Mouse (Mus musculus) retina, postnatal 7 days (tissue): ENCODE measurements at regions not wholly inside any gene's neighbourhood (a gene's known extent, or its start where the extent isn't known, plus 50 kb on each side); places are given as distances from the start of the nearest gene placed in this dataset.

Experiments used
- DNase-seq: peaks from one replicate; pipeline ENCODE4 v3.0.0-alpha.2; 2012; ENCODE audit warnings: low read depth, low spot score

DNA sequence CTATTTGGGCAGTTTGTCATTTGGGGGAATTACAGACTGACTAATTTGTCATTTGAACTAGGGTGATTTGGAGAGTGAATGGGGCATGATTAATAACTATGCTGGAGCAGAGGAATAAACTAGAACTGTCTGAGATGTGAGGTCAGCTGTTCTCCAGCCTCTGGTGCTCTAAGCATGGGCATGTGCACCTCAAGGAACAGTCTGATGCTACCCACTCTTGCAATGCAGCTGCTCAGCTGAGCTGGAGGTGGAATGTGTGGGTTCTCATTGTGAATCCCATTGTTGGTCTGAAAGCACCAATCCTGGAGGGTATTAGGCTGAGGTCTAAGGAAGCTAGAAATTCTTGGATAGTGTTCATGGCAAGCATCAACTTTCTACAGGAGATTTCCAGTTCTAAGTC is 192.8 kb upstream of the Slc30a5 start:
- no peak for DNase-seq

DNA sequence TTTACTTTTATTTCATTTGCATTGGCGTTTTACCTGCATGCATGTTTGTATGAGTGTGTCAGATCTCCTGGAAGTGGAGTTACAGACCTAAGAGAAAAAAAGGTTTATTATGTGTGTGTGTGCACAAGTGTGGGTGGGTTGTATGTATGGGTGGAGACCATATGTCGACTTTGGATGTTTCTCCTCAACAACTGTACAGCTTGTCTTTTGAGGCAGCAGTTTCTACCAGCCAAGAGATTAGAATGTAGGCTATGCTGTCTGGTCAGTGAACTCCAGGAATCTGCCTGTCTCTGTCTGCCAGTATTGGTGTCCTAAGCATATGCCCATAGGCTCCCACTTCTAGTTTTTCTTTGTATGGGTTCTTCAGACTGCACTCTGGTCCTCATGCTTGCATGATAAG is 192.3 kb upstream of the Slc30a5 start:
- no peak for DNase-seq

GRCm38 (mm10) chr13:101024971-101025370 is 191.7 kb upstream of the Slc30a5 start:
- DNase-seq: no peak

GRCm38 (mm10) chr13:101019272-101019676 is 186.0 kb upstream of the Slc30a5 start:
- DNase-seq: no peak

GRCm38 (mm10) chr13:101017041-101017440 is 183.8 kb upstream of the Slc30a5 start:
- no peak for DNase-seq

- no peak for DNase-seq
Observed at GRCm38 (mm10) chr13:101016181-101016580, 183.0 kb upstream of the Slc30a5 start.

DNA sequence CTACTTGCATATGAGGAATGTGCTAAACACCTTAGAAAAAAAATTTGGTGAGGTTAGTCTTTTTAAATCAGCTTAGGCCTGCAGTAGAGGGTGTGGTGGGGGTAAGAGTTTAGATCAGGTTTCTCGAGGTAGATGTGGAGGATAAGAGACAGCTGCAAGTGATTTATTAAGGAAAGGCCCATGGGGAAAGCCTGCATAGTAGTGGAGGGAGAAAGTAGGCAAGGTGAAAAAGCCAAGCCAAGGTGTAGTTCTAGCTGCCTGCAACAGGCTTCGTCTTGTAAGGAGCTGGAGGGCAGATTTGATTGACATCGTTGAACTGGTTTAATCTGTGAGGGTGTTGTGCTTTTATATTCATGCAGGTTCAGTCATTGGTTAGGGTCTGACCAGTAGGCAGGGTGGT is 182.2 kb upstream of the Slc30a5 start:
- DNase-seq: no peak

DNA sequence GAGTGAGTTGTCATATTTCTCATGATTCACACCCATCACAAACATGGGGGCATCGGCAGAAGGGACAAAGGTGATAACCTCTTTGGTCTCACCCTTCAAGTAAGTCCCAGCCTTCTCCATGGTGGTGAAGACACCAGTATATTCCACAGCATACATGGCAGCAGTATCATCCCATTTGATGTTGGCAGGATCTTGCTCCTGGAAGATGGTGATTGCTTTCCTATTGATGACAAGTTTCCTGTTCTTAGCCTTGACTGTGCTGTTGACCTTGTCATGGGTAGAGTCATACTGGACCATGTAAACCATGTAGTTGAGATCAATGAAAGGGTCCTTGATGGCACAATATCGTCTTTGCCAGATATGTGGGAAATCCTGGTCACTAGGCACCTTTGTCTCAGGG is 180.4 kb upstream of the Slc30a5 start:
- DNase-seq: no peak

GRCm38 (mm10) chr13:100990646-100991045 is 157.4 kb upstream of the Slc30a5 start:
- no peak for DNase-seq

DNA sequence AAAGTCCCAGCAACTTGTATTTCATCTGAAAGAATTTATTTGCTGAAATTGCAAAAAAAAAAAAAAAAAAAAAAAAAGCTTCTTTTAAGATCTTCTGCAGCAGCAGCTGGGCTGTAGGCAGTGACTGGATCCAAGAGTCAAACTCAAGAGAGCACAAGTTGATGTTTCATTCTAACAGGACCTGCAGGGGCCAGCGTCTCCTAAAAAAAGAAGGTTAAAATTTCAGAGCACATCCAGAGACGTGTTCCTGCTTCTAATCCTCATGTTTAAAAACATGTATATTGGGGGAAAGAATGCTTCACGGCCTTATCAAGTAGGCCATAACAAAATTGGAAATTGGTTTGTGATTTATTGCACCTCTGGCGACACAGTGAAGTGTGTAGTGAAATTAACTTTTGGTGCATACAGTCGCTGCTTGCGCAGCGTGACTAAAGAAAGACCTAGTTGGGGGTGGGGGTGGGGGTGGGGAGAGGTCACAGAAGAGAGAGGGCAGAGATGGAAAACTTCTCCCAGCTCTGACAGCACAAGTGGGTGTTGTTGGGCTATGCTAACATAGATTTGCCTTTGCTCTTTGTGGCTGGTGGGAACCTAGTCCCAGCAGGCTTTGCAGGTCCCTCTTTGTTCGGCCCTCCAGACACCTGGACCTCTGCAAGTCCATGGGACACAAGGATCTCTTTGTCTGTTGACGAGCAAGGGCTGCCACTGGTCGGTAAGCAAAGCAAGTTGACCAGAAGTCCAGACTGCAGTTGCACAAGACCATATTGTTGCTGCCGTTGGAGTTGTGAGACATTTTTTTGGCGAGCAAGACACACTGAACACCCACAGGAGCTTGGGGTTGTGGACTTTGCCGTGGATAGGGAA is 155.7 kb upstream of the Slc30a5 start:
- DNase-seq: no peak

GRCm38 (mm10) chr13:100988116-100988515 is 154.9 kb upstream of the Slc30a5 start:
- no peak for DNase-seq

DNA sequence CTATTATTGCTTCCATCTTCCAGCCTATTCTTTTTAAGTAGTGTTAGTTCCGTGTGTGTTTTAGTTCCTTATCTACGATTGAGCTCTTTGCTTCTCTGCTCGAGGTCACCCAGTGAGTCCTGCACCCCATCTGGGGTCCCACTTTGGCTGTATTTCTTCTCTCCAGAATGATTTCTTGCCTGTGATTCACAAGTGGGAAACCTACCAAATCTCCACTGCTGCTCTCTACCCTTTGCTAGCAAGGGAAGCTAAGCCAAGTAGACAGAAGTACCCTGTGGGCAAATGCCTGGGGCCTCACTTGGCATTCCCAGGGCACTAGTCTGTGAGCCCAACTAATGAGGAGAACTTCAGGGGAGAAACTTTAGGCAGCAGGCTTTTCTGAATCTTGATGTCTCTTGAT is 142.5 kb upstream of the Slc30a5 start:
- DNase-seq: no peak

DNA sequence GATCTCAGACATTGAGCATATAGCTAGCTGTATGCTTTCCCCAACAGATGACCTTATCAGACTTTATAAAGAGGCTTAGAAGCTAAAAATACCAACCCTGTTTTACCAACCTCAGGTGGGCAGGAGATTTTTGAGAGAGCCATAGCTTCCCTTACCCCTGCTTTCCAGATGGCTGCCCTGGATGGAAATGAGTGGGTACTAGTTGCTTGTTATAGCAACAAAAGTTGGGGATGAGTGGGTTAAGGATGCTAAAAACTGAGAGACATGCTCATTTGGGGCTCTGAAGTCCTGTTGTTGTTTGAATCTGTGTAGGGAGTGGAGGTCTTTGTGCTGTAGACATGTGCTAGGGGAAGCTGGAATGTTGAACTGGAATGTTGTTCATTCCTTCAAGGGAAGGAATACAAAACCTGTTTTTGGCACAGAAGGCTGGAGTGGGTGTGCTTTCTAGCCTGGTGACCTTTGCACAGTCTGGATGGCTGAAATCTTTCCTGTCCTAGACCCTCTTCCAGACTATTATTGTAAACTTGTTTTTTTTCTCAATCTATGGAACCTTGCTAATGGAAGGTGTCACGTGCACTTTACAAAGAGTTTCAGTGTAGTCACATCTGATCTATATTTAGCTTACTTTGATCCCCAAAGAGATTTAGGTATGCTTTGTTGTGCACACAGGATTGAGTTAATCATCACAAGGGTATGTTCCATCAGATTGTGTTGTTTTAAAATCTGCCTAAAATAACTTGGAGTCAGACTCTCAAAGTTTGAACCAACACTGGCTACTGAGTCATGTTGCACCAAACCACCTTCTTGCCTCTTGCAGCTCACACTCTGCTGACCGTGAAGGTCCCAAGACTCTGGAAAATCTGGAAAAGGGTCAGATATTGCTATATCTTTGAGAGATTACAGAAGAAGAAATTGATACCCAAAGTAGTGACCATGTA is 138.1 kb upstream of the Slc30a5 start:
- no peak for DNase-seq

GRCm38 (mm10) chr13:100962811-100963540 is 129.7 kb upstream of the Slc30a5 start:
- DNase-seq: no peak

GRCm38 (mm10) chr13:100954598-100955251 is 121.5 kb upstream of the Slc30a5 start:
- no peak for DNase-seq

DNA sequence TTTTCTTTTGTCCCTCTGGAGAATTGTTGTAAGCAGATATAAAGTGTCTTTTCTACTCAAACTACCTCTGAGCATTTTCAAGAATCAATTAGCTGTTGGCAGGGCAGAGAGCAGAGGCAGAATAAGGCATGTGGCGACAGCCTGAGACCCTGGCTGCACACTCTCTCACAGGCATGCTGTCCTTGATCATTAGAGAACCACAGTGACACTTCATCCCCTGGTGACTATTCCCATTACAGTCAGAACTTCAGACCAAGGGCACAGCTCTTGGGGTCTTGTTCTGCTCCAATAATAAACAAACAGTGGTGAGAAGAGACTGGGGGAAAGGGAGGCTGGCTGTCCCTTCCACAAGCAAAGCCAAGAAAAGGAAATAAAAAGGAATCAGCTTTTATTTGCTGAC is 120.9 kb upstream of the Slc30a5 start:
- no peak for DNase-seq

- DNase-seq: no peak
Observed at GRCm38 (mm10) chr13:100951185-100951508, 117.9 kb upstream of the Slc30a5 start.

DNA sequence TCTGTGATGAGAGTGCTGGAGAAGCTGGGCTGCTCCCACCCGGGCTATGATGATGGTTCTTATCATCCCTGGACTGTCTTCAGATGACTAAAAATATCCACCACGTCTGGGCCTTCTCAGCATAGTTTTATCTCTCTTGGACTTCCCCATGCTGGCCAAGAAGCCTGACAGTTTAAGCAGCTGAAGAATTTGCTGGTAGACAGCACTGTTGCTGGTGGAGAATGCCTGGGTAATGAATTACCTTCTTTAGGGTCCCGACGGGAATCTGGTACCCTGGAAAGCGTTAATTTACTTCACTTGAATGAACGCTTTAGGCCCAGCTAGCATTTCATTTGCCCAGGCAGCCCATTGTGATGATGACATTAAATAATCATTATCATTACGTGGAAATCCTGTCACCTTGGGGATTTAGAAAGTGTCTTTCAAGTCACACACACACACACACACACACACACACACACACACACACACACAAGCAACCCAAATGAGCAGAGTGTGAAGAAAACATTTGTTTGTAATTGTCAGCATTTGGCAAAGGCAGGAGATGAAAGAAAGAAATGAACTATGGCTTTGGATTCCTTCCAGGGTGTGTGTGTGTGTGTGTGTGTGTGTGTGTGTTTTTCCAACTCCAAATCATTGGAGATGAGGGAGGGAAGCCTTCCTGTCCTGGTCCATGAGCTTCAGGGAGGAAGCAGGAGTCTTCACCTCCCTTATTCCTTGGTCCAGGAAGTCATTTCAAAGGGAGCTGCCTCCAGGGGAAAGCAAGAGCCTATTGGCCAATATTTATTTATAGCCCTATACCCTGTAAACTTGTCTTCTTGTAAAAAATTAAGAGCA is 117.3 kb upstream of the Slc30a5 start:
- no peak for DNase-seq

- peak; percentile 30 for DNase-seq
Observed at GRCm38 (mm10) chr13:100943206-100943848, 110.1 kb upstream of the Slc30a5 start.

DNA sequence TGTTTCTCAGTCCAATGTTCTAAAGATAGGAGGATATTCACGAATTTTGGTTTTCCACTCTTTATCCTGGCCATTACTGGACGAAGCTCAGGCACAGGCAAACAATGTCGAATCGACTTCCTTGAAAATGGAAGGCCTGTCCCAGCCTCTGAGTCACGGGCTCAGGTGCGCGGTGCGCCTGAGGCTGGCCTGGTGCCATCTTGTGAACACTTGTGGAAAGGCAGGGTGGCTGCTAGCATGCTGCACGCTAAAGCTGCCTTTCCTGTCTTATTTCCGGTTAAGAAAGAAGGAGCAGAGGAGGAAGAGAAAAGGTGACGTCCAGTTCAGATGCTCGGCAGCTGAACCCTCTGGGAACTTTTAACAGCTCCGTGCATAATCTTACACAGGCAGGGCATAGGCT is 107.6 kb upstream of the Slc30a5 start:
- DNase-seq: no peak
